Mouse (Mus musculus): ENCODE results near the gene Herpud1.

Gene Herpud1

GRCm38 (mm10) chr8:94386214-94387026 is at the start of gene Herpud1:
Herpud1 (plus strand) TSS chr8:94386438.
- DNase-seq (ENCODE audit: low spot score in 2 of 2) = peak; percentile 97 to 98

GRCm38 (mm10) chr8:94337559-94337958 is 48.7 kb upstream of the Herpud1 start:
- no peak for DNase-seq (ENCODE audit: low spot score in 2 of 2)

GRCm38 (mm10) chr8:94340796-94341195 is 45.4 kb upstream of the Herpud1 start:
- no peak for DNase-seq (ENCODE audit: low spot score in 2 of 2)

GRCm38 (mm10) chr8:94342691-94343090 is 43.5 kb upstream of the Herpud1 start:
- DNase-seq (ENCODE audit: low spot score in 2 of 2) = no peak

- peak; percentile 70 to 79 for DNase-seq (ENCODE audit: low spot score in 2 of 2)
Observed at GRCm38 (mm10) chr8:94343290-94343689, 42.9 kb upstream of the Herpud1 start.

- no peak for DNase-seq (ENCODE audit: low spot score in 2 of 2)
Observed at GRCm38 (mm10) chr8:94343778-94344320, 42.4 kb upstream of the Herpud1 start.

- DNase-seq (ENCODE audit: low spot score in 2 of 2) = no peak
Observed at GRCm38 (mm10) chr8:94345657-94346056, 40.6 kb upstream of the Herpud1 start.

- DNase-seq (ENCODE audit: low spot score in 2 of 2) = no peak
Observed at GRCm38 (mm10) chr8:94346264-94346663, 40.0 kb upstream of the Herpud1 start.

- DNase-seq (ENCODE audit: low spot score in 2 of 2) = no peak
Observed at GRCm38 (mm10) chr8:94348425-94348824, 37.8 kb upstream of the Herpud1 start.

- no peak for DNase-seq (ENCODE audit: low spot score in 2 of 2)
Observed at GRCm38 (mm10) chr8:94354069-94354531, 32.1 kb upstream of the Herpud1 start.

GRCm38 (mm10) chr8:94354571-94354970 is 31.7 kb upstream of the Herpud1 start:
- no peak for DNase-seq (ENCODE audit: low spot score in 2 of 2)

- DNase-seq (ENCODE audit: low spot score in 2 of 2) = no peak
Observed at GRCm38 (mm10) chr8:94357220-94357619, 29.0 kb upstream of the Herpud1 start.

GRCm38 (mm10) chr8:94358541-94358940 is 27.7 kb upstream of the Herpud1 start:
- DNase-seq (ENCODE audit: low spot score in 2 of 2) = peak; percentile 60 to 80

- DNase-seq (ENCODE audit: low spot score in 2 of 2) = no peak
Observed at GRCm38 (mm10) chr8:94361774-94362431, 24.3 kb upstream of the Herpud1 start.

GRCm38 (mm10) chr8:94362607-94363239 is 23.5 kb upstream of the Herpud1 start:
- no peak for DNase-seq (ENCODE audit: low spot score in 2 of 2)

- DNase-seq (ENCODE audit: low spot score in 2 of 2) = no peak
Observed at GRCm38 (mm10) chr8:94363288-94363688, 22.9 kb upstream of the Herpud1 start.

- no peak for DNase-seq (ENCODE audit: low spot score in 2 of 2)
Observed at GRCm38 (mm10) chr8:94363906-94364305, 22.3 kb upstream of the Herpud1 start.

GRCm38 (mm10) chr8:94364686-94365312 is 21.4 kb upstream of the Herpud1 start:
- no peak for DNase-seq (ENCODE audit: low spot score in 2 of 2)

- no peak for DNase-seq (ENCODE audit: low spot score in 2 of 2)
Observed at GRCm38 (mm10) chr8:94365410-94365981, 20.7 kb upstream of the Herpud1 start.

- no peak for DNase-seq (ENCODE audit: low spot score in 2 of 2)
Observed at GRCm38 (mm10) chr8:94370839-94371238, 15.4 kb upstream of the Herpud1 start.

- DNase-seq (ENCODE audit: low spot score in 2 of 2) = no peak
Observed at GRCm38 (mm10) chr8:94372955-94373599, 13.2 kb upstream of the Herpud1 start.
